8 mouse cellular contexts compared by ENCODE assay signal in the genomic region with DNA sequence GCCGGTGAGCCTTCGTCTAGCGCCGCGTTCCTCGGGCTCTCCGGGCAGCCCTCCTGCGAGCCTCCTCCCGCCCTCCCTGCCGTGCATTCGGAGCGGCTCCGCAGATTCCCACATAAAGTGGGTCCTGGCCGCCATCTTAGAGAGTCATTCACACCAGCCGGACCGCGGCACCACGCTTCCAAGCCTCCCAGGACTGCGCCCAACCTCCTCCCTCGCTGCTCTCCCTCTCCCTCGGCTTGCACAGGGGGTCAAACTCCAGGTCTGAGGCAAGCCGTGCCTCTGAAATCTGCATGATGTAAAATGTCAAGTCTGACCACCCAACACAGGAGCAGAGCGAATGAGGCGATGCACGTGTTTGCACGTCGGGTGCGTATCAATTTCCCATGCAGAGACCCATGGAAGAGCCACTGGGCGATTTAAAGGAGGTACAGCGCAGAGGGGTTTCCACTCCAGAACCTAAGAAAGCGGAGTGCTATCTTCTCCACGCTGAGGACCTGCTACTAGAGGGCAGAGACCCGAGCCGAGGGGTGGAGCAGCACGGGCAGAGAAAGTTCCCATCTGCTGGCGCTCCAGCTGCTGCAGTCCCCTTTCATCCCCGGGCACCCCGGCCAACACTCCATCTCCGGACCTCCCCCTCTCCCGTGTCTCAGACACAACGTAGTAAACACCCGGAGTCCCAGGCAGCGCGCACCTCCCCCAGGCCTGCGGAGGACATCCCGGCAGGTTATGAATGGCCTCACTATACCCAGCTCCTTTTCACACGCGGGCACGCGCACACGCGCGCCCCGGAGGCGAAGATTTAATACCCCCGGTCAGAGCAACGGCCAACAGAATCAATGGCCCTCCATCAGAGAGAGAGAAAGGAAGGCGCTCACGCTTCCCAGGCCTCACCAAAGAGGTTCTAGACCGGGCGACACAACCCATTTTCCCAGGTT. TPM values are rescaled to one million over a fixed set of nuclear protein-coding genes. Genes with fewer than 3 reads are reported as not detected.
A peak's percentile ranks its signal among the peaks of the same experiment; 100 is the strongest.
DNase-seq lines count a peak whose midpoint lies in the region; ATAC-seq lines count a peak whose summit lies in the region.

No protein-coding gene starts in this region.

- no peaks in the 10 kb centered on the region for H3K36me3 ChIP-seq in forebrain, embryonic 14.5 days (ENCODE audit: control insufficient read depth, insufficient read depth, low read length)
- H3K36me3 ChIP-seq in lung, embryonic 16.5 days (ENCODE audit: control insufficient read depth, insufficient read depth, low read length), result no peaks in the 10 kb centered on the region

- H3K9ac ChIP-seq in forebrain, embryonic 14.5 days (ENCODE audit: low read length), result peak overlapping the region; percentile 92
- H3K9ac ChIP-seq in lung, embryonic 16.5 days (ENCODE audit: low read length), result peak overlapping the region; percentile 92

- WGBS in forebrain, embryonic 14.5 days, result under 1% methylated on average over 58 of the region's 61 CpGs
- under 1% methylated on average over 61 of the region's 61 CpGs for WGBS in lung, embryonic 16.5 days

- intact Hi-C loops in heart, postnatal 36 days (cut with DNase I), result loop anchor here (2.0 to 5.0 kb wide), 3 partner anchors 26 to 36 kb away; no protein-coding TSS in a partner anchor

- peaks cover 15% of the 10 kb centered on the region for H3K4me1 ChIP-seq in forebrain, embryonic 14.5 days (ENCODE audit: control insufficient read depth, insufficient read depth, low read length)
- H3K4me1 ChIP-seq in lung, embryonic 16.5 days (replicated peaks; ENCODE audit: control insufficient read depth, insufficient read depth, low read length), result peaks cover 22% of the 10 kb centered on the region

- H3K27me3 ChIP-seq in forebrain, embryonic 14.5 days (replicated peaks; ENCODE audit: control insufficient read depth, insufficient read depth, low read length), result no peaks in the 10 kb centered on the region
- H3K27me3 ChIP-seq in lung, embryonic 16.5 days (ENCODE audit: control insufficient read depth, insufficient read depth, low read depth, low read length), result no peaks in the 10 kb centered on the region

- H3K9me3 ChIP-seq in forebrain, embryonic 14.5 days (replicated peaks; ENCODE audit: control insufficient read depth, low read length), result no peaks in the 10 kb centered on the region
- no peaks in the 10 kb centered on the region for H3K9me3 ChIP-seq in lung, embryonic 16.5 days (ENCODE audit: control insufficient read depth, low read length)

- H3K27ac ChIP-seq in forebrain, embryonic 14.5 days (ENCODE audit: low read depth, low read length), result peak overlapping the region; percentile 91
- peak overlapping the region; percentile 100 for H3K27ac ChIP-seq in lung, embryonic 16.5 days (ENCODE audit: low read length)

- peak; percentile 55 for ATAC-seq in forebrain, embryonic 14.5 days
- peak; percentile 11 for ATAC-seq in lung, embryonic 16.5 days (ENCODE audit: low read depth)

- H3K4me3 ChIP-seq in forebrain, embryonic 14.5 days (ENCODE audit: low read depth, low read length), result peak overlapping the region; percentile 84
- peak overlapping the region; percentile 92 for H3K4me3 ChIP-seq in lung, embryonic 16.5 days (ENCODE audit: low read length)

- H3K4me2 ChIP-seq in forebrain, embryonic 14.5 days (ENCODE audit: low read length), result peak overlapping the region; percentile 92
- peak overlapping the region; percentile 99 for H3K4me2 ChIP-seq in lung, embryonic 16.5 days (ENCODE audit: low read depth, low read length)

- DNase-seq in MN1 (ENCODE audit: low spot score), result peak; percentile 53
- DNase-seq in cerebellum, adult 11-12 months, result peak; percentile 78
- DNase-seq in forebrain, embryonic 14.5 days (ENCODE audit: low spot score), result peak; percentile 82
- DNase-seq in heart, postnatal 36 days, result peak; percentile 47 to 62
- DNase-seq in layer of hippocampus, adult 9-11 months, result peak; percentile 76
- DNase-seq in retina, embryonic 14.5 days (ENCODE audit: low spot score), result peak; percentile 80
- DNase-seq in thymus, postnatal 25 days, result peak; percentile 48

RNA-seq across cellular contexts. Expression of gene Spen, which starts 1.8 kb away (rescaled TPM):
- polyA plus RNA-seq in forebrain, embryonic 14.5 days (2014; fragmentation: Nextera tagmentation; extraction: Ambion mirVana), result 10.7 and 14.0 TPM in 2 replicates
- total RNA-seq in heart, postnatal 36 days (2021), result 10 to 100 TPM; 31.1 to 32.4 TPM
- 6.9 and 7.4 TPM in 2 replicates for polyA plus RNA-seq in lung, embryonic 16.5 days (2015; fragmentation: Nextera tagmentation; extraction: Ambion mirVana)

Comparison
In these comparisons a context has a peak if more than half of its experiments do, and no peak if none do; other contexts are left out.
1. Peak in every context shown above with its lines: DNase-seq, ATAC-seq, H3K4me3 ChIP-seq and H3K27ac ChIP-seq.